Mouse (Mus musculus): ENCODE measurements around the gene Pign. TPM values are rescaled to one million over a fixed set of nuclear protein-coding genes. Genes with fewer than 3 reads are reported as not detected.

Pign gene
- polyA plus RNA-seq, 1 experiment from 2014 or later = 7.5 TPM

GRCm38 (mm10) chr1:105555192-105555718, 108.2 kb downstream of the Pign start:
- Histone ChIP-seq H3K4me1 (replicated peaks) (no peaks in the 10 kb centered on the region), H3K9me3 (no peaks in the 10 kb centered on the region), H3K36me3 (no peaks in the 10 kb centered on the region), H3K27ac (replicated peaks) (no peak overlapping the region), H3K27me3 (no peaks in the 10 kb centered on the region), H3K4me2 (no peak overlapping the region), H3K9ac (no peak overlapping the region), H3K4me3 (no peak overlapping the region)
- no peak for ATAC-seq (ENCODE audit: low FRiP score, low read depth)
- whole genome bisulfite sequencing = 82% methylated on average over 1 of the region's 1 CpGs

- Histone ChIP-seq H3K9me3 (no peaks in the 10 kb centered on the region), H3K27ac (replicated peaks) (no peak overlapping the region), H3K27me3 (no peaks in the 10 kb centered on the region), H3K4me3 (no peak overlapping the region), H3K4me2 (no peak overlapping the region), H3K9ac (no peak overlapping the region), H3K36me3 (no peaks in the 10 kb centered on the region), H3K4me1 (replicated peaks) (no peaks in the 10 kb centered on the region)
- 96% methylated on average over 3 of the region's 3 CpGs for WGBS
- no peak for ATAC-seq (ENCODE audit: low FRiP score, low read depth)
These were observed 110.3 kb downstream of the Pign start for GRCm38 (mm10) chr1:105553130-105553529.

- no peak overlapping the region for H3K4me3 ChIP-seq
- H3K9me3 ChIP-seq = no peaks in the 10 kb centered on the region
- no peak for ATAC-seq (ENCODE audit: low FRiP score, low read depth)
These were observed 113.3 kb downstream of the Pign start for GRCm38 (mm10) chr1:105550163-105550562.

GRCm38 (mm10) chr1:105549648-105550047, 113.8 kb downstream of the Pign start:
- 89% methylated on average over 4 of the region's 4 CpGs for WGBS

More at GRCm38 (mm10) chr1:105550163-105550562, 113.3 kb downstream of the Pign start:
- H3K4me2 ChIP-seq = no peak overlapping the region
- no peak overlapping the region for H3K27ac ChIP-seq (replicated peaks)
- no peak overlapping the region for H3K9ac ChIP-seq
- no peaks in the 10 kb centered on the region for H3K27me3 ChIP-seq
- no peaks in the 10 kb centered on the region for H3K36me3 ChIP-seq
- no peaks in the 10 kb centered on the region for H3K4me1 ChIP-seq (replicated peaks)

GRCm38 (mm10) chr1:105543051-105543450, 120.4 kb downstream of the Pign start:
- H3K4me3 ChIP-seq = no peak overlapping the region
- H3K9ac ChIP-seq = no peak overlapping the region
- no peaks in the 10 kb centered on the region for H3K27me3 ChIP-seq
- no peak overlapping the region for H3K27ac ChIP-seq (replicated peaks)
- H3K36me3 ChIP-seq = peaks cover 11% of the 10 kb centered on the region
- H3K4me1 ChIP-seq (replicated peaks) = no peaks in the 10 kb centered on the region
- H3K9me3 ChIP-seq = no peaks in the 10 kb centered on the region
- WGBS = 100% methylated on average over 1 of the region's 1 CpGs
- no peak for ATAC-seq (ENCODE audit: low FRiP score, low read depth)
- no peak overlapping the region for H3K4me2 ChIP-seq

More at GRCm38 (mm10) chr1:105549648-105550047, 113.8 kb downstream of the Pign start:
- Histone ChIP-seq H3K27ac (replicated peaks) (no peak overlapping the region), H3K9me3 (no peaks in the 10 kb centered on the region), H3K36me3 (no peaks in the 10 kb centered on the region), H3K4me1 (replicated peaks) (no peaks in the 10 kb centered on the region), H3K27me3 (no peaks in the 10 kb centered on the region), H3K4me3 (no peak overlapping the region), H3K9ac (no peak overlapping the region), H3K4me2 (no peak overlapping the region)
- no peak for ATAC-seq (ENCODE audit: low FRiP score, low read depth)

- 51% methylated on average over 2 of the region's 2 CpGs for WGBS
- no peak for ATAC-seq (ENCODE audit: low FRiP score, low read depth)
- Histone ChIP-seq H3K9ac (no peak overlapping the region), H3K9me3 (no peaks in the 10 kb centered on the region), H3K36me3 (no peaks in the 10 kb centered on the region), H3K4me1 (replicated peaks) (no peaks in the 10 kb centered on the region), H3K4me3 (no peak overlapping the region), H3K4me2 (no peak overlapping the region), H3K27ac (replicated peaks) (no peak overlapping the region), H3K27me3 (no peaks in the 10 kb centered on the region)
These were observed 139.7 kb downstream of the Pign start for GRCm38 (mm10) chr1:105523768-105524167.

- Histone ChIP-seq H3K4me2 (no peak overlapping the region), H3K36me3 (no peaks in the 10 kb centered on the region), H3K4me3 (no peak overlapping the region), H3K9me3 (no peaks in the 10 kb centered on the region), H3K9ac (no peak overlapping the region), H3K27me3 (no peaks in the 10 kb centered on the region), H3K4me1 (replicated peaks) (no peaks in the 10 kb centered on the region), H3K27ac (replicated peaks) (no peak overlapping the region)
- 71% methylated on average over 2 of the region's 2 CpGs for WGBS
- ATAC-seq (ENCODE audit: low FRiP score, low read depth) = no peak
These were observed 141.2 kb downstream of the Pign start for GRCm38 (mm10) chr1:105522321-105522720.

GRCm38 (mm10) chr1:105518101-105518500, 145.4 kb downstream of the Pign start:
- no peak for ATAC-seq (ENCODE audit: low FRiP score, low read depth)
- H3K36me3 ChIP-seq = no peaks in the 10 kb centered on the region
- H3K27me3 ChIP-seq = no peaks in the 10 kb centered on the region
- no peaks in the 10 kb centered on the region for H3K9me3 ChIP-seq
- H3K4me1 ChIP-seq (replicated peaks) = no peaks in the 10 kb centered on the region
- no peak overlapping the region for H3K9ac ChIP-seq
- no peak overlapping the region for H3K4me3 ChIP-seq
- no peak overlapping the region for H3K4me2 ChIP-seq
- no peak overlapping the region for H3K27ac ChIP-seq (replicated peaks)

GRCm38 (mm10) chr1:105507116-105507515, 156.4 kb downstream of the Pign start:
- 100% methylated on average over 1 of the region's 1 CpGs for WGBS
- Histone ChIP-seq H3K36me3 (no peaks in the 10 kb centered on the region), H3K27ac (replicated peaks) (no peak overlapping the region), H3K27me3 (no peaks in the 10 kb centered on the region), H3K4me2 (no peak overlapping the region), H3K9ac (no peak overlapping the region), H3K9me3 (no peaks in the 10 kb centered on the region), H3K4me3 (no peak overlapping the region), H3K4me1 (replicated peaks) (no peaks in the 10 kb centered on the region)
- no peak for ATAC-seq (ENCODE audit: low FRiP score, low read depth)

GRCm38 (mm10) chr1:105492626-105493025, 170.9 kb downstream of the Pign start:
- 84% methylated on average over 5 of the region's 5 CpGs for WGBS
- no peak overlapping the region for H3K4me2 ChIP-seq
- H3K4me3 ChIP-seq = no peak overlapping the region
- no peaks in the 10 kb centered on the region for H3K9me3 ChIP-seq
- no peaks in the 10 kb centered on the region for H3K4me1 ChIP-seq (replicated peaks)
- no peak overlapping the region for H3K27ac ChIP-seq (replicated peaks)
- H3K9ac ChIP-seq = no peak overlapping the region
- no peaks in the 10 kb centered on the region for H3K36me3 ChIP-seq
- no peaks in the 10 kb centered on the region for H3K27me3 ChIP-seq
- ATAC-seq (ENCODE audit: low FRiP score, low read depth) = no peak

- ATAC-seq (ENCODE audit: low FRiP score, low read depth) = no peak
- Histone ChIP-seq H3K4me3 (no peak overlapping the region), H3K36me3 (no peaks in the 10 kb centered on the region), H3K9me3 (no peaks in the 10 kb centered on the region), H3K27me3 (no peaks in the 10 kb centered on the region), H3K4me2 (no peak overlapping the region), H3K9ac (no peak overlapping the region), H3K4me1 (replicated peaks) (no peaks in the 10 kb centered on the region), H3K27ac (replicated peaks) (no peak overlapping the region)
- WGBS = 80% methylated on average over 3 of the region's 3 CpGs
These were observed 174.0 kb downstream of the Pign start for GRCm38 (mm10) chr1:105489456-105489855.

GRCm38 (mm10) chr1:105487037-105487436, 176.4 kb downstream of the Pign start:
- Histone ChIP-seq H3K4me1 (replicated peaks) (no peaks in the 10 kb centered on the region), H3K4me2 (no peak overlapping the region), H3K9ac (no peak overlapping the region), H3K9me3 (no peaks in the 10 kb centered on the region), H3K4me3 (no peak overlapping the region), H3K36me3 (no peaks in the 10 kb centered on the region), H3K27me3 (no peaks in the 10 kb centered on the region), H3K27ac (replicated peaks) (no peak overlapping the region)
- 71% methylated on average over 4 of the region's 4 CpGs for WGBS
- ATAC-seq (ENCODE audit: low FRiP score, low read depth) = no peak
